7 mouse cellular contexts compared by ENCODE assay signal in the genomic region with DNA sequence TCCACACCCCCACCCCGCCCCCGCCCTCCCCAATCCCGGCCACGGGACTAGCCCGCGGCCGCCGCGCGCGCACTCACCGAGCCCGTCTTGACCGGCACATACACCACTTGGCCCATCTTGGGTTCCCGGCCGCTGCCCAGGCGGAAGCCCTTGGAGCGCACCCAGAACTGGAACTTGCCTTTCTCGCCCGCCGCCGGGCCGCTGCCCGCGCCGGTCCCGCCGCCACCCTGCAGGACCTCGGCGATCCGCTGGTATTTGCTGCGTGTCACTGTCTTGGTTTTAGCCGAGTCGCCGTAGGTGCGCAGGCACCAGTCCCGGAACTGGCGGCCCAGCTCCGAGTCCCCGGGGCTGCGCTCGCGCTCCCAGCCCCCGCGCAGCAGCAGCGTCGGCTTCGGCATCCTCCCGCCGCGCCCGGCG. TPM values are rescaled to one million over a fixed set of nuclear protein-coding genes. Genes with fewer than 3 reads are reported as not detected.
DNase-seq lines count a peak whose midpoint lies in the region; ATAC-seq and TF ChIP-seq lines count a peak whose summit lies in the region.

No protein-coding gene starts in this region.

- TF ChIP-seq EP300 in ES-Bruce4 (IDR thresholded peaks at IDR 0.05; ENCODE audit: insufficient read depth, low read depth, low read length): no peak

- H3K79me2 ChIP-seq in C2C12 (ENCODE audit: control insufficient read depth, insufficient read depth): no peaks in the 10 kb centered on the region

- 1% methylated on average over 52 of the region's 53 CpGs for WGBS in heart, embryonic 10.5 days
- under 1% methylated on average over 43 of the region's 53 CpGs for WGBS in kidney, embryonic 16.5 days

- no peak for DNase-seq in heart, embryonic 10.5 days (ENCODE audit: low spot score)
- DNase-seq in lung, postnatal 10 days: peak; percentile 45
- DNase-seq in right cerebral cortex, postnatal 4 days: peak; percentile 53

- H3K36me3 ChIP-seq in C2C12 (ENCODE audit: control insufficient read depth, insufficient read depth) (no peaks in the 10 kb centered on the region), ES-Bruce4 (ENCODE audit: control insufficient read depth, insufficient read depth, low read length, poor library complexity, severe bottlenecking) (no peaks in the 10 kb centered on the region)
- H3K36me3 ChIP-seq in heart, embryonic 10.5 days: no peaks in the 10 kb centered on the region
- H3K36me3 ChIP-seq in kidney, embryonic 16.5 days (ENCODE audit: insufficient read depth, low read length): no peaks in the 10 kb centered on the region

- TF ChIP-seq POLR2A in ES-Bruce4 (IDR thresholded peaks at IDR 0.05; ENCODE audit: insufficient read depth, low read length): no peak
- no peak for TF ChIP-seq POLR2A in cortical plate, adult 2 months (IDR thresholded peaks at IDR 0.05; ENCODE audit: extremely low read depth, insufficient read depth, low read length)

- H3K4me3 ChIP-seq in C2C12 (ENCODE audit: insufficient read depth, poor library complexity, severe bottlenecking) (peak overlapping the region; percentile 23), ES-Bruce4 (ENCODE audit: low read depth, low read length) (peak overlapping the region; percentile 62)
- H3K4me3 ChIP-seq in cortical plate, adult 2 months (ENCODE audit: insufficient read depth, low read length): peak overlapping the region; percentile 97
- peak overlapping the region; percentile 88 for H3K4me3 ChIP-seq in heart, embryonic 10.5 days
- peak overlapping the region; percentile 78 for H3K4me3 ChIP-seq in kidney, embryonic 16.5 days (ENCODE audit: low read length)

- peaks cover 12% of the 10 kb centered on the region for H3K4me1 ChIP-seq in ES-Bruce4 (ENCODE audit: control insufficient read depth, insufficient read depth, low read length)
- peaks cover 4% of the 10 kb centered on the region; the same call in 1 of the 2 replicates for H3K4me1 ChIP-seq in cortical plate, adult 2 months (ENCODE audit: control insufficient read depth, insufficient read depth, low read length)
- peaks cover 53% of the 10 kb centered on the region for H3K4me1 ChIP-seq in heart, embryonic 10.5 days
- peaks cover 34% of the 10 kb centered on the region for H3K4me1 ChIP-seq in kidney, embryonic 16.5 days (ENCODE audit: insufficient read depth, low read length)

- H3ac ChIP-seq in C2C12 (ENCODE audit: control insufficient read depth, insufficient read length, low read depth): no peak overlapping the region

- peak overlapping the region; percentile 87 for H3K4me2 ChIP-seq in kidney, embryonic 16.5 days (replicated peaks; ENCODE audit: low read depth, low read length)

- peak overlapping the region; percentile 64 for H3K9ac ChIP-seq in ES-Bruce4 (ENCODE audit: low read depth, poor library complexity, severe bottlenecking)
- peak overlapping the region; percentile 73 for H3K9ac ChIP-seq in kidney, embryonic 16.5 days (replicated peaks; ENCODE audit: low read length)

- TF ChIP-seq CTCF in C2C12 (IDR thresholded peaks at IDR 0.05; ENCODE audit: control insufficient read depth, insufficient read depth, insufficient read length): no peak
- no peak for TF ChIP-seq CTCF in ES-Bruce4 (IDR thresholded peaks at IDR 0.05; ENCODE audit: low read depth, low read length)
- no peak for TF ChIP-seq CTCF in cortical plate, adult 2 months (IDR thresholded peaks at IDR 0.05; ENCODE audit: extremely low read depth, insufficient read depth, low read length)

- H3K27me3 ChIP-seq in C2C12 (ENCODE audit: control insufficient read depth, insufficient read depth, insufficient read length): peaks cover 47% of the 10 kb centered on the region
- peaks cover 19% of the 10 kb centered on the region for H3K27me3 ChIP-seq in ES-Bruce4 (ENCODE audit: control insufficient read depth, insufficient read depth, low read length, poor library complexity, severe bottlenecking)
- peaks cover 35% of the 10 kb centered on the region for H3K27me3 ChIP-seq in heart, embryonic 10.5 days (ENCODE audit: insufficient read depth, poor library complexity, severe bottlenecking)
- H3K27me3 ChIP-seq in kidney, embryonic 16.5 days (ENCODE audit: insufficient read depth, low read length): 0 out of 2 replicates have a peak, but pooled peaks cover 6% of the 10 kb centered on the region

- H3K27ac ChIP-seq in ES-Bruce4 (ENCODE audit: insufficient read depth, low read length): no peak overlapping the region
- H3K27ac ChIP-seq in cortical plate, adult 2 months (ENCODE audit: insufficient read depth, low read length): peak overlapping the region; percentile 95
- H3K27ac ChIP-seq in heart, embryonic 10.5 days: peak overlapping the region; percentile 96
- peak overlapping the region; percentile 65; the same call in 1 of the 2 replicates for H3K27ac ChIP-seq in kidney, embryonic 16.5 days (ENCODE audit: low read length)

- H3K9me3 ChIP-seq in ES-Bruce4 (replicated peaks; ENCODE audit: control insufficient read depth, insufficient read depth, low read length, poor library complexity, severe bottlenecking): no peaks in the 10 kb centered on the region
- no peaks in the 10 kb centered on the region; the same call in 1 of the 2 replicates for H3K9me3 ChIP-seq in heart, embryonic 10.5 days
- H3K9me3 ChIP-seq in kidney, embryonic 16.5 days (ENCODE audit: low read length): no peaks in the 10 kb centered on the region

- no peaks in the 10 kb centered on the region for H3K79me3 ChIP-seq in C2C12 (ENCODE audit: low read depth)

- ATAC-seq in kidney, embryonic 16.5 days (ENCODE audit: low FRiP score, low TSS enrichment): peak; percentile 20

TF ChIP-seq in C2C12, 6 proteins besides CTCF, POLR2A, EP300 and RAD21:
- TF ChIP-seq CEBPB (IDR thresholded peaks at IDR 0.05; ENCODE audit: low read depth): no peak
- TF ChIP-seq USF1 (IDR thresholded peaks at IDR 0.05; ENCODE audit: low read depth): no peak
- TF ChIP-seq MYOG (IDR thresholded peaks at IDR 0.05; ENCODE audit: control insufficient read depth, extremely low read depth, insufficient read length): no peak
- no peak for TF ChIP-seq FOSL1 (IDR thresholded peaks at IDR 0.05; ENCODE audit: insufficient read depth, low read length, poor library complexity, severe bottlenecking)
- no peak for TF ChIP-seq MYOD1 (IDR thresholded peaks at IDR 0.05; ENCODE audit: control insufficient read depth, insufficient read length, low read depth)
- no peak for TF ChIP-seq MAX (IDR thresholded peaks at IDR 0.05)

RNA-seq across cellular contexts. Expression of gene Nol4l, which starts 0.4 kb away (rescaled TPM):
- polyA plus RNA-seq in C2C12 (2012; fragmentation: generic; extraction: Trizol) (0.42 TPM), ES-Bruce4 (2011; ENCODE audit: insufficient read depth, insufficient read length, low read depth, missing spikeins) (11.0 and 11.5 TPM in 2 replicates)
- polyA plus RNA-seq in cortical plate, adult 2 months (2012; rRNA removed): 33.6 and 33.9 TPM in 2 replicates
- 20.8 and 21.4 TPM in 2 replicates for polyA plus RNA-seq in heart, embryonic 10.5 days (2016; fragmentation: Nextera tagmentation; extraction: Ambion mirVana)
- 13.8 and 17.1 TPM in 2 replicates for polyA plus RNA-seq in kidney, embryonic 16.5 days (2015; fragmentation: Nextera tagmentation; extraction: Ambion mirVana)

RNA-seq across cellular contexts. Expression of gene 4930404H24Rik, which starts 36.8 kb away (rescaled TPM):
- polyA plus RNA-seq in C2C12 (2012; fragmentation: generic; extraction: Trizol) (not detected), ES-Bruce4 (2011; ENCODE audit: insufficient read depth, insufficient read length, low read depth, missing spikeins) (not detected in 2 replicates)
- not detected in 2 replicates for polyA plus RNA-seq in cortical plate, adult 2 months (2012; rRNA removed)
- not detected in 2 replicates for polyA plus RNA-seq in heart, embryonic 10.5 days (2016; fragmentation: Nextera tagmentation; extraction: Ambion mirVana)
- not detected in 2 replicates for polyA plus RNA-seq in kidney, embryonic 16.5 days (2015; fragmentation: Nextera tagmentation; extraction: Ambion mirVana)

Comparison
In these comparisons a context has a peak if more than half of its experiments do, and no peak if none do; other contexts are left out.
1. H3K4me3 ChIP-seq: peak in every context shown above with its lines; median percentile 97 in cortical plate, adult 2 months; 88 in heart, embryonic 10.5 days; 78 in kidney, embryonic 16.5 days; 62 in ES-Bruce4; 23 in C2C12.